Mouse (Mus musculus) ES-E14 (cell line): Measurements from ENCODE around the gene Calml3.

Experiments used
- MAFK ChIP-seq: IDR thresholded peaks from 2 replicates; pipeline ENCODE4 v1.6.1; 2014; ENCODE audit warnings: mild to moderate bottlenecking, low read depth, low read length, inconsistent platforms; ENCODE audit not compliant: insufficient read depth
- ZNF384 ChIP-seq: IDR thresholded peaks from 2 replicates; pipeline ENCODE4 v1.6.1; 2012; ENCODE audit warnings: low read depth, low read length, inconsistent platforms

DNA sequence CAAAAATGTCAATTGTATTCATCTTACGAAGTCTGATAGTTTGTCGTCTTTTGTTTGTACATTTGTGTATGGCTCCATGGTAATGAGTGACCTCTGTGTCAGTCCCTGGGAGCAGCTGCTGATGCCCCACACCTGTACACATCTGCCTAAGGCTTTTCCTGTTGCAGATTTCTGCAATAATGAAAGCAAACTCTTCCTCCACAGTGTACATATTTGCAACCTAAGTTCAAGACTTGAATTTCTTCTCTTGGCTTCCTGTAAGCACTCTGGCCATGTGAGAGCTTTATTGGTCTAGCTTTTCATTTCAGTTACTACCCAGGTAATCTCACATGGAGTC, 14.6 kb upstream of the Calml3 start:
- TF ChIP-seq MAFK: no peak
- TF ChIP-seq ZNF384: no peak
